Mouse (Mus musculus): ENCODE data around the gene Mctp2. TPM values are rescaled to one million over a fixed set of nuclear protein-coding genes. Genes with fewer than 3 reads are reported as not detected.

The Mctp2 gene
- polyA plus RNA-seq, 1 experiment from 2014 or later, result 0.33 TPM

- Histone ChIP-seq H3K27ac (ENCODE audit: low read depth, low read length) (no peak overlapping the region), H3K9me3 (ENCODE audit: control insufficient read depth, low read length) (no peaks in the 10 kb centered on the region), H3K27me3 (replicated peaks; ENCODE audit: control insufficient read depth, insufficient read depth, low read length) (no peaks in the 10 kb centered on the region), H3K4me3 (ENCODE audit: low read depth, low read length) (no peak overlapping the region), H3K9ac (ENCODE audit: low read depth, low read length) (no peak overlapping the region), H3K4me1 (replicated peaks; ENCODE audit: control insufficient read depth, insufficient read depth, low read length) (no peaks in the 10 kb centered on the region), H3K36me3 (ENCODE audit: control insufficient read depth, insufficient read depth, low read length) (no peaks in the 10 kb centered on the region), H3K4me2 (no peak overlapping the region)
- 87% methylated on average over 5 of the region's 5 CpGs for WGBS
- ATAC-seq (replicated peaks; ENCODE audit: low FRiP score) (no peak), DNase-seq (ENCODE audit: low spot score) (no peak)
Measured at GRCm38 (mm10) chr7:72223558-72223957, 82.8 kb downstream of the Mctp2 start.

GRCm38 (mm10) chr7:72222532-72222931 is 83.9 kb downstream of the Mctp2 start:
- DNase-seq (ENCODE audit: low spot score), result no peak
- ATAC-seq (replicated peaks; ENCODE audit: low FRiP score), result no peak
- Histone ChIP-seq H3K27me3 (replicated peaks; ENCODE audit: control insufficient read depth, insufficient read depth, low read length) (no peaks in the 10 kb centered on the region), H3K4me1 (replicated peaks; ENCODE audit: control insufficient read depth, insufficient read depth, low read length) (no peaks in the 10 kb centered on the region), H3K27ac (ENCODE audit: low read depth, low read length) (no peak overlapping the region), H3K36me3 (ENCODE audit: control insufficient read depth, insufficient read depth, low read length) (no peaks in the 10 kb centered on the region), H3K4me3 (ENCODE audit: low read depth, low read length) (no peak overlapping the region), H3K9me3 (ENCODE audit: control insufficient read depth, low read length) (no peaks in the 10 kb centered on the region), H3K9ac (ENCODE audit: low read depth, low read length) (no peak overlapping the region), H3K4me2 (no peak overlapping the region)
- 82% methylated on average over 8 of the region's 8 CpGs for WGBS

- no peak overlapping the region for H3K4me2 ChIP-seq
- no peaks in the 10 kb centered on the region for H3K4me1 ChIP-seq (replicated peaks; ENCODE audit: control insufficient read depth, insufficient read depth, low read length)
- DNase-seq (ENCODE audit: low spot score), result no peak
- H3K9me3 ChIP-seq (ENCODE audit: control insufficient read depth, low read length), result no peaks in the 10 kb centered on the region
- H3K9ac ChIP-seq (ENCODE audit: low read depth, low read length), result no peak overlapping the region
- no peaks in the 10 kb centered on the region for H3K27me3 ChIP-seq (replicated peaks; ENCODE audit: control insufficient read depth, insufficient read depth, low read length)
- H3K27ac ChIP-seq (ENCODE audit: low read depth, low read length), result no peak overlapping the region
- H3K4me3 ChIP-seq (ENCODE audit: low read depth, low read length), result no peak overlapping the region
- 65% methylated on average over 7 of the region's 7 CpGs for WGBS
- no peak for ATAC-seq (replicated peaks; ENCODE audit: low FRiP score)
- H3K36me3 ChIP-seq (ENCODE audit: control insufficient read depth, insufficient read depth, low read length), result no peaks in the 10 kb centered on the region
Measured at GRCm38 (mm10) chr7:72218048-72218447, 88.4 kb downstream of the Mctp2 start.

GRCm38 (mm10) chr7:72215563-72216215 is 90.7 kb downstream of the Mctp2 start:
- H3K9ac ChIP-seq (ENCODE audit: low read depth, low read length), result no peak overlapping the region
- no peaks in the 10 kb centered on the region for H3K9me3 ChIP-seq (ENCODE audit: control insufficient read depth, low read length)
- H3K4me1 ChIP-seq (replicated peaks; ENCODE audit: control insufficient read depth, insufficient read depth, low read length), result no peaks in the 10 kb centered on the region
- no peaks in the 10 kb centered on the region for H3K27me3 ChIP-seq (replicated peaks; ENCODE audit: control insufficient read depth, insufficient read depth, low read length)
- no peak overlapping the region for H3K27ac ChIP-seq (ENCODE audit: low read depth, low read length)
- no peak overlapping the region for H3K4me2 ChIP-seq
- 73% methylated on average over 5 of the region's 5 CpGs for WGBS
- H3K36me3 ChIP-seq (ENCODE audit: control insufficient read depth, insufficient read depth, low read length), result no peaks in the 10 kb centered on the region
- ATAC-seq (replicated peaks; ENCODE audit: low FRiP score) (no peak), DNase-seq (ENCODE audit: low spot score) (no peak)
- H3K4me3 ChIP-seq (ENCODE audit: low read depth, low read length), result no peak overlapping the region

GRCm38 (mm10) chr7:72210201-72210600 is 96.2 kb downstream of the Mctp2 start:
- no peak overlapping the region for H3K27ac ChIP-seq (ENCODE audit: low read depth, low read length)
- ATAC-seq (replicated peaks; ENCODE audit: low FRiP score), result no peak
- WGBS, result 80% methylated on average over 5 of the region's 5 CpGs
- no peaks in the 10 kb centered on the region for H3K4me1 ChIP-seq (replicated peaks; ENCODE audit: control insufficient read depth, insufficient read depth, low read length)
- no peaks in the 10 kb centered on the region for H3K36me3 ChIP-seq (ENCODE audit: control insufficient read depth, insufficient read depth, low read length)
- no peaks in the 10 kb centered on the region for H3K9me3 ChIP-seq (ENCODE audit: control insufficient read depth, low read length)
- DNase-seq (ENCODE audit: low spot score), result no peak
- no peak overlapping the region for H3K9ac ChIP-seq (ENCODE audit: low read depth, low read length)
- no peak overlapping the region for H3K4me3 ChIP-seq (ENCODE audit: low read depth, low read length)
- H3K27me3 ChIP-seq (replicated peaks; ENCODE audit: control insufficient read depth, insufficient read depth, low read length), result no peaks in the 10 kb centered on the region
- no peak overlapping the region for H3K4me2 ChIP-seq

- H3K36me3 ChIP-seq (ENCODE audit: control insufficient read depth, insufficient read depth, low read length), result no peaks in the 10 kb centered on the region
- H3K4me3 ChIP-seq (ENCODE audit: low read depth, low read length), result no peak overlapping the region
- 83% methylated on average over 5 of the region's 5 CpGs for WGBS
- no peak overlapping the region for H3K9ac ChIP-seq (ENCODE audit: low read depth, low read length)
- H3K27ac ChIP-seq (ENCODE audit: low read depth, low read length), result no peak overlapping the region
- H3K4me2 ChIP-seq, result no peak overlapping the region
- H3K4me1 ChIP-seq (replicated peaks; ENCODE audit: control insufficient read depth, insufficient read depth, low read length), result no peaks in the 10 kb centered on the region
- H3K27me3 ChIP-seq (replicated peaks; ENCODE audit: control insufficient read depth, insufficient read depth, low read length), result no peaks in the 10 kb centered on the region
- no peak for DNase-seq (ENCODE audit: low spot score)
- no peak for ATAC-seq (replicated peaks; ENCODE audit: low FRiP score)
- H3K9me3 ChIP-seq (ENCODE audit: control insufficient read depth, low read length), result no peaks in the 10 kb centered on the region
Measured at GRCm38 (mm10) chr7:72209296-72209695, 97.1 kb downstream of the Mctp2 start.

- ATAC-seq (replicated peaks; ENCODE audit: low FRiP score), result no peak
- no peak for DNase-seq (ENCODE audit: low spot score)
- Histone ChIP-seq H3K9me3 (ENCODE audit: control insufficient read depth, low read length) (no peaks in the 10 kb centered on the region), H3K4me1 (replicated peaks; ENCODE audit: control insufficient read depth, insufficient read depth, low read length) (no peaks in the 10 kb centered on the region), H3K4me2 (no peak overlapping the region), H3K4me3 (ENCODE audit: low read depth, low read length) (no peak overlapping the region), H3K9ac (ENCODE audit: low read depth, low read length) (no peak overlapping the region), H3K36me3 (ENCODE audit: control insufficient read depth, insufficient read depth, low read length) (no peaks in the 10 kb centered on the region), H3K27me3 (replicated peaks; ENCODE audit: control insufficient read depth, insufficient read depth, low read length) (no peaks in the 10 kb centered on the region), H3K27ac (ENCODE audit: low read depth, low read length) (no peak overlapping the region)
- WGBS, result 66% methylated on average over 6 of the region's 6 CpGs
Measured at GRCm38 (mm10) chr7:72206841-72207240, 99.6 kb downstream of the Mctp2 start.

GRCm38 (mm10) chr7:72195709-72196108 is 110.7 kb downstream of the Mctp2 start:
- no peak for DNase-seq (ENCODE audit: low spot score)

GRCm38 (mm10) chr7:72193304-72193703 is 113.1 kb downstream of the Mctp2 start:
- Histone ChIP-seq H3K4me3 (ENCODE audit: low read depth, low read length) (no peak overlapping the region), H3K36me3 (ENCODE audit: control insufficient read depth, insufficient read depth, low read length) (no peaks in the 10 kb centered on the region), H3K4me2 (no peak overlapping the region), H3K27ac (ENCODE audit: low read depth, low read length) (no peak overlapping the region), H3K4me1 (replicated peaks; ENCODE audit: control insufficient read depth, insufficient read depth, low read length) (no peaks in the 10 kb centered on the region), H3K9me3 (ENCODE audit: control insufficient read depth, low read length) (no peaks in the 10 kb centered on the region), H3K27me3 (replicated peaks; ENCODE audit: control insufficient read depth, insufficient read depth, low read length) (no peaks in the 10 kb centered on the region), H3K9ac (ENCODE audit: low read depth, low read length) (no peak overlapping the region)
- DNase-seq (ENCODE audit: low spot score) (no peak), ATAC-seq (replicated peaks; ENCODE audit: low FRiP score) (no peak)
- WGBS, result 83% methylated on average over 1 of the region's 1 CpGs

More at GRCm38 (mm10) chr7:72195709-72196108, 110.7 kb downstream of the Mctp2 start:
- WGBS, result 73% methylated on average over 1 of the region's 1 CpGs
- H3K4me1 ChIP-seq (replicated peaks; ENCODE audit: control insufficient read depth, insufficient read depth, low read length), result no peaks in the 10 kb centered on the region
- no peak overlapping the region for H3K9ac ChIP-seq (ENCODE audit: low read depth, low read length)
- H3K4me2 ChIP-seq, result no peak overlapping the region
- H3K4me3 ChIP-seq (ENCODE audit: low read depth, low read length), result no peak overlapping the region
- H3K9me3 ChIP-seq (ENCODE audit: control insufficient read depth, low read length), result no peaks in the 10 kb centered on the region
- ATAC-seq (replicated peaks; ENCODE audit: low FRiP score), result no peak
- H3K36me3 ChIP-seq (ENCODE audit: control insufficient read depth, insufficient read depth, low read length), result no peaks in the 10 kb centered on the region
- H3K27me3 ChIP-seq (replicated peaks; ENCODE audit: control insufficient read depth, insufficient read depth, low read length), result no peaks in the 10 kb centered on the region
- no peak overlapping the region for H3K27ac ChIP-seq (ENCODE audit: low read depth, low read length)
